Mouse (Mus musculus) retina, postnatal 1 day (tissue): ENCODE measurements around the gene Sbp.
A peak's percentile ranks its signal among the peaks of the same experiment; 100 is the strongest.

Experiments used
- DNase-seq: peaks from one replicate; pipeline ENCODE4 v3.0.0-alpha.2; 2012

The Sbp gene

GRCm38 (mm10) chr17:23992789-23993553 is 51.5 kb downstream of the Sbp start:
- no peak for DNase-seq

GRCm38 (mm10) chr17:23993559-23994428 is 52.3 kb downstream of the Sbp start:
- DNase-seq: peak; percentile 95

- DNase-seq: no peak
Observed at GRCm38 (mm10) chr17:23994667-23995066, 53.2 kb downstream of the Sbp start.
